Mouse (Mus musculus): ENCODE data around the gene Mettl1. TPM values are rescaled to one million over a fixed set of nuclear protein-coding genes. Genes with fewer than 3 reads are reported as not detected.
A peak's percentile ranks its signal among the peaks of the same experiment; 100 is the strongest.
"Not testable (repeated sequence)": the region's sequence is repeated elsewhere in the genome, so short reads cannot be mapped to it uniquely, and the experiment has no call there.

Mettl1 gene
- polyA plus RNA-seq, 1 experiment = 31.3 TPM

- no peaks in the 10 kb centered on the region for H3K27me3 ChIP-seq (ENCODE audit: control insufficient read depth, insufficient read depth, insufficient read length)
- peaks cover 24% of the 10 kb centered on the region for H3K79me3 ChIP-seq (ENCODE audit: low read depth)
- peaks cover 16% of the 10 kb centered on the region for H3K36me3 ChIP-seq (ENCODE audit: control insufficient read depth, insufficient read depth)
- TF ChIP-seq MAX (IDR thresholded peaks at IDR 0.05) = no peak
- no peak for TF ChIP-seq CTCF (IDR thresholded peaks at IDR 0.05; ENCODE audit: control insufficient read depth, insufficient read depth, insufficient read length)
- TF ChIP-seq USF1 (IDR thresholded peaks at IDR 0.05; ENCODE audit: low read depth) = no peak
- TF ChIP-seq FOSL1 (IDR thresholded peaks at IDR 0.05; ENCODE audit: insufficient read depth, low read length, poor library complexity, severe bottlenecking) = no peak
- TF ChIP-seq CEBPB (IDR thresholded peaks at IDR 0.05; ENCODE audit: low read depth) = no peak
- no peak for TF ChIP-seq MYOG (IDR thresholded peaks at IDR 0.05; ENCODE audit: control insufficient read depth, extremely low read depth, insufficient read length)
- no peak for TF ChIP-seq MYOD1 (IDR thresholded peaks at IDR 0.05; ENCODE audit: control insufficient read depth, insufficient read length, low read depth)
- H3ac ChIP-seq (ENCODE audit: control insufficient read depth, insufficient read length, low read depth) = no peak overlapping the region
- H3K79me2 ChIP-seq (ENCODE audit: control insufficient read depth, insufficient read depth) = peaks cover 28% of the 10 kb centered on the region
- H3K4me3 ChIP-seq (ENCODE audit: insufficient read depth, poor library complexity, severe bottlenecking) = no peak overlapping the region
Measured at GRCm38 (mm10) chr10:127061085-127061484, 19.9 kb downstream of the Mettl1 start.

- Histone ChIP-seq H3K4me3 (ENCODE audit: insufficient read depth, poor library complexity, severe bottlenecking) (no peak overlapping the region), H3K36me3 (ENCODE audit: control insufficient read depth, insufficient read depth) (peaks cover 20% of the 10 kb centered on the region), H3K27me3 (ENCODE audit: control insufficient read depth, insufficient read depth, insufficient read length) (no peaks in the 10 kb centered on the region), H3K79me2 (ENCODE audit: control insufficient read depth, insufficient read depth) (peaks cover 32% of the 10 kb centered on the region), H3ac (ENCODE audit: control insufficient read depth, insufficient read length, low read depth) (no peak overlapping the region), H3K79me3 (ENCODE audit: low read depth) (peaks cover 24% of the 10 kb centered on the region)
- TF ChIP-seq MYOD1 (IDR thresholded peaks at IDR 0.05; ENCODE audit: control insufficient read depth, insufficient read length, low read depth) (no peak), MYOG (IDR thresholded peaks at IDR 0.05; ENCODE audit: control insufficient read depth, extremely low read depth, insufficient read length) (no peak), USF1 (IDR thresholded peaks at IDR 0.05; ENCODE audit: low read depth) (no peak), MAX (IDR thresholded peaks at IDR 0.05) (no peak), CTCF (IDR thresholded peaks at IDR 0.05; ENCODE audit: control insufficient read depth, insufficient read depth, insufficient read length) (no peak), CEBPB (IDR thresholded peaks at IDR 0.05; ENCODE audit: low read depth) (no peak), FOSL1 (IDR thresholded peaks at IDR 0.05; ENCODE audit: insufficient read depth, low read length, poor library complexity, severe bottlenecking) (no peak)
Measured at GRCm38 (mm10) chr10:127061513-127061912, 20.3 kb downstream of the Mettl1 start.

GRCm38 (mm10) chr10:127062101-127062500 is 20.9 kb downstream of the Mettl1 start:
- Histone ChIP-seq H3K36me3 (ENCODE audit: control insufficient read depth, insufficient read depth) (peaks cover 26% of the 10 kb centered on the region), H3K79me3 (ENCODE audit: low read depth) (peaks cover 24% of the 10 kb centered on the region), H3K79me2 (ENCODE audit: control insufficient read depth, insufficient read depth) (peaks cover 38% of the 10 kb centered on the region)
- not testable (repeated sequence) for H3K27me3 ChIP-seq (ENCODE audit: control insufficient read depth, insufficient read depth, insufficient read length); H3ac ChIP-seq (ENCODE audit: control insufficient read depth, insufficient read length, low read depth); H3K4me3 ChIP-seq (ENCODE audit: insufficient read depth, poor library complexity, severe bottlenecking)

GRCm38 (mm10) chr10:127062503-127062902 is 21.3 kb downstream of the Mettl1 start:
- H3K4me3 ChIP-seq (ENCODE audit: insufficient read depth, poor library complexity, severe bottlenecking) = peak overlapping the region; percentile 29
- TF ChIP-seq FOSL1 (IDR thresholded peaks at IDR 0.05; ENCODE audit: insufficient read depth, low read length, poor library complexity, severe bottlenecking) (no peak), CEBPB (IDR thresholded peaks at IDR 0.05; ENCODE audit: low read depth) (peak; percentile 75)

GRCm38 (mm10) chr10:127063239-127063872 is 22.1 kb downstream of the Mettl1 start, which contains the start of gene Cdk4:
TSS of gene Cdk4 (plus strand) at chr10:127063534.
- TF ChIP-seq MYOG (IDR thresholded peaks at IDR 0.05; ENCODE audit: control insufficient read depth, extremely low read depth, insufficient read length) = no peak
- no peak for TF ChIP-seq MYOD1 (IDR thresholded peaks at IDR 0.05; ENCODE audit: control insufficient read depth, insufficient read length, low read depth)
- TF ChIP-seq MAX (IDR thresholded peaks at IDR 0.05) = peak; percentile 70
- TF ChIP-seq USF1 (IDR thresholded peaks at IDR 0.05; ENCODE audit: low read depth) = peak; percentile 99
- Histone ChIP-seq H3K79me3 (ENCODE audit: low read depth) (peaks cover 24% of the 10 kb centered on the region), H3K79me2 (ENCODE audit: control insufficient read depth, insufficient read depth) (peaks cover 43% of the 10 kb centered on the region), H3K4me3 (ENCODE audit: insufficient read depth, poor library complexity, severe bottlenecking) (peak within 1 kb of the TSS; percentile 88), H3ac (ENCODE audit: control insufficient read depth, insufficient read length, low read depth) (peak within 1 kb of the TSS; percentile 92), H3K27me3 (ENCODE audit: control insufficient read depth, insufficient read depth, insufficient read length) (no peaks in the 10 kb centered on the region), H3K36me3 (ENCODE audit: control insufficient read depth, insufficient read depth) (peaks cover 39% of the 10 kb centered on the region)

More at GRCm38 (mm10) chr10:127062503-127062902, 21.3 kb downstream of the Mettl1 start:
- peaks cover 42% of the 10 kb centered on the region for H3K79me2 ChIP-seq (ENCODE audit: control insufficient read depth, insufficient read depth)
- no peaks in the 10 kb centered on the region for H3K27me3 ChIP-seq (ENCODE audit: control insufficient read depth, insufficient read depth, insufficient read length)
- H3K36me3 ChIP-seq (ENCODE audit: control insufficient read depth, insufficient read depth) = peaks cover 30% of the 10 kb centered on the region
- no peak overlapping the region for H3ac ChIP-seq (ENCODE audit: control insufficient read depth, insufficient read length, low read depth)
- peaks cover 24% of the 10 kb centered on the region for H3K79me3 ChIP-seq (ENCODE audit: low read depth)

GRCm38 (mm10) chr10:127063913-127064870 is 23.0 kb downstream of the Mettl1 start:
- H3K79me2 ChIP-seq (ENCODE audit: control insufficient read depth, insufficient read depth) = peaks cover 50% of the 10 kb centered on the region
- peaks cover 40% of the 10 kb centered on the region for H3K36me3 ChIP-seq (ENCODE audit: control insufficient read depth, insufficient read depth)
- H3K79me3 ChIP-seq (ENCODE audit: low read depth) = peaks cover 27% of the 10 kb centered on the region
- peak overlapping the region; percentile 92 for H3ac ChIP-seq (ENCODE audit: control insufficient read depth, insufficient read length, low read depth)
- no peaks in the 10 kb centered on the region for H3K27me3 ChIP-seq (ENCODE audit: control insufficient read depth, insufficient read depth, insufficient read length)
- no peak for TF ChIP-seq MYOD1 (IDR thresholded peaks at IDR 0.05; ENCODE audit: control insufficient read depth, insufficient read length, low read depth)
- no peak for TF ChIP-seq MAX (IDR thresholded peaks at IDR 0.05)
- TF ChIP-seq MYOG (IDR thresholded peaks at IDR 0.05; ENCODE audit: control insufficient read depth, extremely low read depth, insufficient read length) = no peak
- no peak for TF ChIP-seq CTCF (IDR thresholded peaks at IDR 0.05; ENCODE audit: control insufficient read depth, insufficient read depth, insufficient read length)
- no peak for TF ChIP-seq FOSL1 (IDR thresholded peaks at IDR 0.05; ENCODE audit: insufficient read depth, low read length, poor library complexity, severe bottlenecking)
- no peak for TF ChIP-seq USF1 (IDR thresholded peaks at IDR 0.05; ENCODE audit: low read depth)
- no peak for TF ChIP-seq CEBPB (IDR thresholded peaks at IDR 0.05; ENCODE audit: low read depth)
- H3K4me3 ChIP-seq (ENCODE audit: insufficient read depth, poor library complexity, severe bottlenecking) = peak overlapping the region; percentile 88
